Mouse (Mus musculus) cerebellum, postnatal 36 days (tissue): ENCODE measurements at regions not wholly inside any gene's neighbourhood (a gene's known extent, or its start where the extent isn't known, plus 50 kb on each side); places are given as distances from the start of the nearest gene placed in this dataset.
"Not testable (repeated sequence)": the region's sequence is repeated elsewhere in the genome, so short reads cannot be mapped to it uniquely, and the experiment has no call there.

Experiments
- DNase-seq, 2 experiments: peaks; one replicate each; pipeline ENCODE4 v3.0.0; 2021 to 2022; ENCODE audit warnings: mixed read lengths in 2 of 2

GRCm38 (mm10) chr13:89375526-89376474 lies 163.8 kb upstream of the Hapln1 start:
- no peak for DNase-seq

- DNase-seq = no peak
These were observed 161.2 kb upstream of the Hapln1 start for GRCm38 (mm10) chr13:89378365-89378764.

GRCm38 (mm10) chr13:89383619-89384190 lies 155.9 kb upstream of the Hapln1 start:
- DNase-seq = not testable (repeated sequence)

- DNase-seq = peak; percentile 42 to 46
These were observed 154.9 kb upstream of the Hapln1 start for GRCm38 (mm10) chr13:89384598-89385145.

- no peak for DNase-seq
These were observed 152.2 kb upstream of the Hapln1 start for GRCm38 (mm10) chr13:89387416-89387815.

GRCm38 (mm10) chr13:89389149-89389548 lies 150.4 kb upstream of the Hapln1 start:
- no peak for DNase-seq

- no peak for DNase-seq
These were observed 144.8 kb upstream of the Hapln1 start for GRCm38 (mm10) chr13:89394717-89395344.

GRCm38 (mm10) chr13:89395851-89396250 lies 143.7 kb upstream of the Hapln1 start:
- DNase-seq = no peak

GRCm38 (mm10) chr13:89401084-89401671 lies 138.4 kb upstream of the Hapln1 start:
- DNase-seq = no peak

- DNase-seq = no peak
These were observed 129.1 kb upstream of the Hapln1 start for GRCm38 (mm10) chr13:89410504-89410903.

- no peak for DNase-seq
These were observed 126.7 kb upstream of the Hapln1 start for GRCm38 (mm10) chr13:89412768-89413487.

GRCm38 (mm10) chr13:89418804-89419203 lies 120.8 kb upstream of the Hapln1 start:
- no peak for DNase-seq

GRCm38 (mm10) chr13:89421833-89422232 lies 117.8 kb upstream of the Hapln1 start:
- DNase-seq = no peak

- no peak for DNase-seq
These were observed 116.1 kb upstream of the Hapln1 start for GRCm38 (mm10) chr13:89423491-89423890.

- DNase-seq = no peak
These were observed 111.1 kb upstream of the Hapln1 start for GRCm38 (mm10) chr13:89428272-89429071.

- DNase-seq = no peak
These were observed 94.7 kb upstream of the Hapln1 start for GRCm38 (mm10) chr13:89444847-89445246.

- no peak for DNase-seq
These were observed 85.8 kb upstream of the Hapln1 start for GRCm38 (mm10) chr13:89453819-89454218.

GRCm38 (mm10) chr13:89454249-89455018 lies 85.2 kb upstream of the Hapln1 start:
- no peak for DNase-seq

GRCm38 (mm10) chr13:89463746-89464145 lies 75.8 kb upstream of the Hapln1 start:
- no peak for DNase-seq
